Mouse (Mus musculus): ENCODE measurements around the gene Ncoa3.

Ncoa3 gene

GRCm38 (mm10) chr2:166002429-166002828 is 10.0 kb downstream of the Ncoa3 start:
- DNase-seq = no peak

- DNase-seq = peak; percentile 42 to 49
Measured at GRCm38 (mm10) chr2:166003004-166003403, 10.6 kb downstream of the Ncoa3 start.

- no peak for DNase-seq
Measured at GRCm38 (mm10) chr2:166007046-166007445, 14.6 kb downstream of the Ncoa3 start.

DNA sequence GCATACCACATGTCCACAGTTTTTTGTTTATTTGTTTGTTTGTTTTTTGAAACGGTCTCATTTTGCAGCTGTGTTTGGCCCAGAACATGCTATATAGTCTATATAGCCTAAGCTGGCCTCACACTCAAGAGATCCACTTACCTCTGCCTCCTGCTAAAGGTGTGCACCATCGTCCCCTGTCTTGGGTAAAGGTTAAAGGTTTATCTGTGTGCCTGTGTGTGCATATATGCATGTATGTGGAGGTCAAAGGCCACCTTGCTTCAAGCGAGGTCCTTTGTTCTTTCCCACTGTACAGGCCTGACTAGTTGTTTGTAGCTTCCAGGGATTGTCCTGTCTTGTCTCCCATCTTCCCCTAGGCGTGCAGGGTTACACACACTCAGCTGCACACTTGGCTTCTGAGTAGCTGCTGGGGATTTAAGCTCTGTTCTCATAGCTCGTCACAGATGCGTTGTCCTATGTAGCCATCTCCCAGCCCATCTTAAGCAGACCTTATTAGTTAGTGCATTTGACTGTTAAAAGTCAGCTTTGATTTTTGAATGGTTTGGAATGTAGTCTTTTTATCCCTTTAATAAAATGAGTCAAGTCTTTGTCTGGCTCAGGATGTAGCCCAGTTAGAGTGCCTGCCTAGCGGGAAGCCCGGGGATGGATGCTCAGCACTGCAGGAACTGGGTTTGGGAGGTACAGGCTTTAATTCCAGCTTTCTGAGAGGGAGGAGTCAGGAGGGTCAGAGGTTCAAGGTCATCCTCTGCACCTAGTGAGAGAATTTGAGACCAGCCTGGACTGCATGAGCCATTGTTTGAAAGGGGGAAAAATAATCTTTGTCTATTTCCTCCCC is 16.3 kb downstream of the Ncoa3 start:
- no peak for DNase-seq

DNA sequence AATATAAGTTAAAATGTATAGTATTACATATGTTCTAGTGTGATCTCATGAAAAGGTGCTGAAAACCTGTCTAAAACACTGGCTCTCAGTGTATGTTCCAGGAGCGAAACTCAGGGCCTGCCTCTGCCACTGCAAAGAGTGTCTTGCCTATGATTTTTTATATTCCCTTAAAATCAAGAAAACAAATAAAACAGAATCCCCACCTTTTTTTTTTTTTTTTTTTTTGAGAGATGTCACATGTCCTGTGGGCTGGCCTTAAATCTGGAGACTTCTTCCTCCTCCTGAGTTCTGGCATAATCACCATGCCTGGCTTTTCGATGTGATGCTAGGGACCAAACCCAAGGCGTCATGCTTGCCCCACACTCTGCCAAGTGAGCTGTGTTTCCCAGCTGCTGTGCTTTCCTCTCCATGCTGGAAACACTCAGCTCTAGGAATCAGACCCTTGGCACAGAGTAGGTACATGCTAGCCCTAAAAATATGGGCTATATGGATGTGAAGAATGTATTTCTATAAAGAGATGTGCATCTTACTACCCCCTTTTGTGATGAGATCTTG is 17.0 kb downstream of the Ncoa3 start:
- peak in 1 of 2 experiments; percentile 54 for DNase-seq

DNA sequence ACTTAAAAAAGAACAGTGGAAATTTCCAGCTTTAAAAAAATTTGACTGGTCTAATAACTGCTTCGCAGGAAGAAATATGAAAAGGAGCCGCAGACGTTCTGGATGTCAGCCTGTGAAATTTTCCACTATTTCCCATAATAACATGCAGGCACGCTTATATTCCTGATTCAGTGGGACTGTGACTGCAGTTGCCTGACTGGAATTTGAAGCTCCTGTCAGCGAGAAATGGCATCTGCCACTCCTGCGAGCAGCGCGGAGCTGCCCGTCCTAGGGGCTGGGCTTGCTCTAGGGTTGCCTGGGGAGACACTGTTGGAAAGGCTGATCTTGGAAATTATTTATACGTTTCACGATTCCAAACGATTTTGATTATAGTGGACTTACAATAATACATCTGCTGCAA is 17.9 kb downstream of the Ncoa3 start:
- DNase-seq = no peak

DNA sequence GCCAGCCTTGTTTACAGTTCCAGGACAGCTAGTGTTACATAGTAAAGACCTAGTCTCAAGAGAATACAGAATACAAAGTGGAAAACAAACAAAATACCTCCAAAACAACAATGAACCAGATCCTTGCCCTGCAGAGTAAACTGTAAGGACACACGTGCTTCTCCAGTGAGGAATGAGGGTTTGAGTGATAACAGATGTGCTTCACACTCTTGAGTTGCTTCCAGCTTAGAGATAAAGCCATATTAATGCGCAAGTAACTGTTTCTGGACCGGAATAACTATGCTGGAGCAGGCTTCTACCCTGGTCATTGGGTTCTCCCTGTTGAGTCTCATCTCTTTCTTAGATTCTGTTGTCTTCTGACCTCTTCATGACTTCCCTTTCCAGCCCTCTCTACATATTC is 19.0 kb downstream of the Ncoa3 start:
- no peak for DNase-seq

GRCm38 (mm10) chr2:166012145-166012544 is 19.7 kb downstream of the Ncoa3 start:
- DNase-seq = no peak

DNA sequence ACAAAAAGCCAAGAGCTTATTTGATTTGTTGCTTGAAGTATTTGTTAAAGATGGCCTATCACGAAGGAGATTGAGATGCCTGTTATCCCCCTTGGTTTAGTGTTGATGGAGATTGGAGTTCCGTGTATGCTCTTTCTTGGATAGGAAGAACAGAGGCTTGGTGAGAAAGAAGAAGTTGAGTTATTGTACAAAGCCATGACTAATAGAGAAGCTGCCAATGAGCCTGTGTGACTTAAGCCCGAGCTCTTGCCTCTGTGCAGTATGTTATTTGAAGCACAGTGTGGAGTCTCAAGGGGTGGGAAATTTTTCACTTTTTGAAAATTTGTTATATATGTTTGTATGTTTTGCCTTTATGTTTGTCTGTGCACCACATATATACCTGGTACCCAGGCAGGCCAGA is 26.3 kb downstream of the Ncoa3 start:
- no peak for DNase-seq

- DNase-seq = no peak
Measured at GRCm38 (mm10) chr2:166020026-166020425, 27.6 kb downstream of the Ncoa3 start.

GRCm38 (mm10) chr2:166021073-166021610 is 28.7 kb downstream of the Ncoa3 start:
- DNase-seq = peak; percentile 45 to 49

DNA sequence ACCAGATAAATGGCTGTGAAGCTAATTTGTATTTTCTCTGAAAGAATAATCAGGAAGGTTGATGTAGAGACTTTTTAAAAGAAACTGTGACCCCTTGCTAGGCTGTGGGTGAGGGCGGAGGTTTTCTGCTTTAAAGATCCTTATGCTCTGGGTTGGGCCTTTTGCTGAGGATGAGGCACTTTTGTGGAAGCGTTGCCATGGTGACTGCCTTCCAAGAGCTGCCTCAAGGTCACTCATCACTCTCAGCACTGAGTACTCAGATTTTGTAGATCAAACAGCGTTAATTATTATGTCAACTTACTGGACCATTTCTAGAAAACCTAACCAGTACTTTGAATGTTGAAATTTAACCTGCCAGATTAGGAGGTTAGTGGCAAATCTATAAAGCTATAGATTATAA is 29.2 kb downstream of the Ncoa3 start:
- no peak for DNase-seq

- DNase-seq = no peak
Measured at GRCm38 (mm10) chr2:166022327-166022726, 29.9 kb downstream of the Ncoa3 start.

DNA sequence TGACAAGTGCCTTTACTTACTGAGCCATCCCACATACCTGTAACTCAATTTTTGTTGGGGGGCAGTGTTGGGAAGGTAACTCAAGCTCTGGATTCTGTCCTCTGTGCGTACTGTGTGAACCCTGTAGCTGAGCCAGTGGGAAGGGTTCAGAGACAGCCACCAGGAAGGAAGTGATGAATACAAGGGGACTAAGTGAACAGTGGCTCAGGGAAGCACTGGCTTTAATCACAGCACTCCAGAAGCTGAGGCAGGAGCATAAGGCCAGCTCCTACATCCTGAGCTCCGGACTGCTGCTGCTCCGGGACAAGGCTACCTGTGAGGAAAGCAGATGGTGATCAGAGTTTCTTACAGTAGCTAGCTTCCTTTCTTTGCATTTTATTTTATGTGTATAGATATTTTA is 31.6 kb downstream of the Ncoa3 start:
- no peak for DNase-seq

DNA sequence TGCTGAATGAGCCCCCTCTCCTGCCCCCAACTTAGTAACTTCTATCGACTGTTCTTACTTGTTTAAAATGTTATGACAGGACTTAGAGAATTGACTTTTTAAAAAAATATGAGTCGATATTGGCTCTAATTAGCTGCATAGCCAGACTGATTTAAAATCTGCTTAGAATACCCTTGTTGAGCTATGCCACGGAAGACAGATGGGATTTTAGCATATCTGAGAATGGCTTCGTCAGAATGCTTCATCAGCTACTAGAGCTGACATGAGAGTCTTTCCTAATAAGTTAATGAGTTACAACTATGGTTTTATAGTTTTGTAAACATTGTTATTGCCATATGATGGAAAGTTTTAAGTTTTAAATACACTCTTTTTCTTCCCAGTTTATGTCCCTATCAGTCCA is 32.2 kb downstream of the Ncoa3 start:
- no peak for DNase-seq

DNA sequence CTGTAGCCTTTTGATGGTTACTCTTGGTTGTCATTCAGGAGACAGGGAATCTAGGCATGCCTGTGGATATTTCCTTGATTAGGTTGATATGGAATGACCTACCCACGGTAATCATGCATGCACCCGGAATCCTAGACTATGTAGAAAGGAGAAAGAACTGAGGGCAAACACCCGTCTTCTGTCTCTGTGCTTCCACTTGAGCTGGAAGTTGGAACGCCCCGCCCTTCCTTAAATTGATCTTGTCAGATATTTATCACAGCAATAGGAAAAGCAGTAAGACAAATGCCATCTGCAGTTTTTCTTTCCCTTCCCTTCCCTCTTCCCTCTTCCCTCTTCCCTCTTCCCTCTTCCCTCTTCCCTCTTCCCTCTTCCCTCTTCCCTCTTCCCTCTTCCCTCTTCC is 33.5 kb downstream of the Ncoa3 start:
- no peak for DNase-seq

GRCm38 (mm10) chr2:166027834-166028233 is 35.4 kb downstream of the Ncoa3 start:
- peak in 1 of 2 experiments; percentile 38 for DNase-seq

DNA sequence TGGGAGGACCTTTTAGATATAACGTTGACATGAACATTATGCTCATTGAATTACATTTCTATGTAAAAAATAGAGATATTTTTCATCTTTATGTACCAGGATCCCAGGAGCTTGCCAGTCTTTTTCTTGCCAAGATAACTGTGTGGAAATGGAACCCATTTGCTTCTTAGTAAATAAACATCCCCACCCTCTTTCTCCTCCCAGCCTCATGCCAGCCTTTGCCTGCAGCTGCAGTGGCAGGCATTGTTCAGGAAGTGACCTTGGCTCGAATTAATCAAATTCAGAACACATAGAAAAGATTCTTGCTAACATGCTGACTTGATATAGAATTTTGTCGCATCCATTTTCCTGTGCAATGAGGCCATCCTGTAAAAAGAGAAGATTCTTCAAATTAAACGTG is 36.8 kb downstream of the Ncoa3 start:
- peak in 1 of 2 experiments; percentile 33 for DNase-seq

DNA sequence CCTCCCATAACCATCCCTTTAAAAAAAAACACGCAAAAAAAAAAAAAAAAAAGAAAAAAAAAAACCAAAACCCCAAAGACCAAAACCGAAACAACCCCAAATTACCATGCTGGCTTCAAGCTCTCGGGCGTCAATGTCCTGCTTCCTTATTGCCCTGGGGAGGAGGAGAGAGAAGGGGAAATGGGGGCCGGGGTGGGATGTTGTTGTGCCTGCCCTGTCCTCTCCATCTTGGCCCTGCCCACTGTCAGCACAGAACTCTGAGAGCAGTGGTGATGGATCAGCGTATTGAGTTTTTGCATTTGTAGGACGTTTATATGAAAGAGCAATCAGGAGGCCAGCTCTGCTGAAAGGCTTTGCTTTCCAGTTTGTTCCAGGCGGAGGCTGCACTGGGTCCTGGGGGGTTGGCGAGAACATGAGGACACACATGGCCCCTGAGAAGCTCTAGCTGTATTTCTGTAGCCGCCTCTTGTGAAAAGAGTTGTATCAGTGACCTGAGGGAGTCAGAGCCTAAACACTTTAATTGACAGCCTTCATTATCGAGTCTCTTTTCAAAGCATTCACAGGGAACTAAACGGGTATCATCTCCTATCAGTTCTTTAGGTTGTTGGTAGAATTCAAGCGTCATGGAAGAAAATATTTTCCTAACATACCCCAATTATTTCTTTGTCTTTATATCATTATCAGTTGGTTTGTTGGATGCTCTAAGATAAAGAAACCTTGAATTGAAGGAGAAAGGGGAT is 38.0 kb downstream of the Ncoa3 start:
- peak; percentile 30 to 37 for DNase-seq

DNA sequence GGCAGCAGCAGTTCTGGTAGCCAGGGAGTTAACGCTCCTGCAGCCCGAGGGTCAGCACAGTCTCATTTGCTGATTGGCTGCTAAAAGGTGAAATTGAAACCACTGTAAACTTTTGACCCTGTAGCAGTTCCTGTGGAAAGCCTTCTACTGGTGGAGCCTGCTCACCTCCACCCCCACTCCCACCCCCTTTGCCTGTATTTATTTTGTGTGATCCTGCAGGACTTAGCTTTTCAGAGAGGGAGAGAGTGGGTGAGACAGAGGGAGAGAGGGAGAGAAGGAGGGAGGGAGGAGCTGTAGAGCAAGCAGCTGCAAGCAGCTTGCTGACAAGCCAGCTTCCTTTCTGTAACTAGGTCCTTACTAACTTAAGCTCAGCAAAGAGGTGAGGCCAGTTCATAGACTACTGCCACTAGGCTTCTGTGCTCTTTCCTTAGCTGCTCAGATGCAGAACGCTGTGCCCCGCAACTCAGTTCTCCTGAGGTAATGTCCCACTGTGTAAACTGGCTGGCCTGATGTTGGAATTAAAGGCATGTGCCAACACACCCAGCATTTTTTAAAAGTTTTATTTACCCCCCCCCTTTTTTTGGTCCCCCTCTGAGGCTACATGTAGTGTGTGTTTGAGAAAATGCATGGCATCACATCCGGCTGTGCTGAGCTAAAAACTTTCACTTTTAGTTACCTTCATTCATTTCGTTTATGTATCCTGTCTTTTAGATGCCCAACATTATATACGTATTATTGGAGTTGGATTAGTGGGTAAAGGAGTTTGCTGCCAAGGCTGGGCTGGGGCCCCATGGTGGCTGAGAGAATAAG is 38.9 kb downstream of the Ncoa3 start:
- peak; percentile 55 to 76 for DNase-seq

GRCm38 (mm10) chr2:166032628-166033027 is 40.2 kb downstream of the Ncoa3 start:
- DNase-seq = no peak

GRCm38 (mm10) chr2:166034967-166035490 is 42.6 kb downstream of the Ncoa3 start:
- DNase-seq = no peak
